Mouse (Mus musculus): ENCODE results near the gene Mpv17l2. TPM values are rescaled to one million over a fixed set of nuclear protein-coding genes. Genes with fewer than 3 reads are reported as not detected.

The Mpv17l2 gene
- polyA plus RNA-seq, 1 experiment = 79.8 TPM

- H3K27ac ChIP-seq (replicated peaks; ENCODE audit: low read depth, low read length) = 0 out of 2 replicates have a peak overlapping the region, but pooled peaks have one; percentile 14
Measured at GRCm38 (mm10) chr8:70742176-70742575, 18.6 kb downstream of the Mpv17l2 start.

DNA sequence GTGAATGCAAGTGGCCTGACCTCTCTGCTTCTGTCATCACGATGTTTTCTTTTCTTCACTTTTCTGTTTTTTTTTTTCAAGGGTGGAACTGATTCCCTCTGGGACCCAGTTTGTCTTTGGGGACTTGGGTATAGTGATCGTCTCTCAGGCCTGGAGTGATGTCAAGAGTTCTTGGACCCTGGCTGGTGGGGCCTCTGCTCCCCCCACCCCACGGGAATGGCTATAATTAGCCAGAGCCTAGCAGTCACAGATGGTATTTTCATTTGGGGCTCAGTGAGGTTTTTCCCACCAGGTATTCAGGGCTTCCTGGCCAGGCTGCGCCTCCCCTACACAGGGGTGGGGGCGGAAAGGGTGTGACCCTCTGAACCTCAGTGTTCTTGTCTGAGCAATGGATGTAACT is 19.1 kb downstream of the Mpv17l2 start:
- Histone ChIP-seq H3K4me3 (ENCODE audit: insufficient read depth, low read depth, low read length) (no peak overlapping the region), H3K4me1 (ENCODE audit: control insufficient read depth, insufficient read depth, insufficient read length, low read length) (peaks cover 4% of the 10 kb centered on the region), H3K27ac (replicated peaks; ENCODE audit: low read depth, low read length) (0 out of 2 replicates have a peak overlapping the region, but pooled peaks have one; percentile 14)

More at GRCm38 (mm10) chr8:70742176-70742575, 18.6 kb downstream of the Mpv17l2 start:
- Histone ChIP-seq H3K4me3 (ENCODE audit: insufficient read depth, low read depth, low read length) (no peak overlapping the region), H3K4me1 (ENCODE audit: control insufficient read depth, insufficient read depth, insufficient read length, low read length) (peaks cover 4% of the 10 kb centered on the region)

DNA sequence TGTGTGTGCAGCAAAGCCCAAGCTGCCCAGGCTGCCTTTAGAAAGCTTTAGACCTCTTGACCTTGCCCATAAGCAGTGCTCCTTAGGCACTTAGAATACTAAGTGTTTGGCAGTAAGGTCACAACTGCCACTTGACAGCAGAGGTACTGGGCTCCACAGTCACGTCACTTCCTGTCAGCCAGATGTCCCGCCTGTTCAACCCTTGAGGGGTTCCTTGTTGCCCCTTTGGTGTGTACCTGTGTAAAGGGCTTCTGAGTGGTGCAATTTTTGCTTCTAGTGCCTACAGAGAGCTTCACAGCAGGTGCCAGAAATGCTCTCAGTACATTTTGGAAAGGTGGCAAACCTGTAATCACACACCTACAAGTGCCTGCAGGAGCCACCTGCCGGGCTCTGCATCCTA is 22.5 kb downstream of the Mpv17l2 start:
- no peak overlapping the region for H3K4me3 ChIP-seq (ENCODE audit: insufficient read depth, low read depth, low read length)
- no peaks in the 10 kb centered on the region; the same call in 1 of the 2 replicates for H3K4me1 ChIP-seq (ENCODE audit: control insufficient read depth, insufficient read depth, insufficient read length, low read length)
- no peak overlapping the region for H3K27ac ChIP-seq (replicated peaks; ENCODE audit: low read depth, low read length)

DNA sequence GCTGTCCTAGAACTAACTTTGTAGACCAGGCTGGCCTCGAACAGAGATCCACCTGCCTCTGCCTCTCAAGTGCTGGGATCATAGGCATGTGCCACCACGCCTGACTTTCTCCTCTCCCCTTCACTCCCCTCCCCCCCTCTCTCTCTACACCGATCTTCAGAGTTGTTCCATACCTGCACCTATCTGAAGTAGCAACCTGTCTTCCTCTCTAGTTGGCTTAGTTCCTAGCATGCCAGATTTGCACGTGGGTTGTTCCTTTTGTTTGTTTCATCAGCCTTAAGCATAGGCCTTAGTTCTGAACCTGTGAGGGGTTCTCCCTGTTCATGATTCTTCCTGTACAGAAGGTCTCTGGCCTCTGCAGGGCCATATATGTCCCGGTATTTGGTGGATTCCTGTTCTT is 23.0 kb downstream of the Mpv17l2 start:
- no peak overlapping the region for H3K4me3 ChIP-seq (ENCODE audit: insufficient read depth, low read depth, low read length)
- H3K27ac ChIP-seq (replicated peaks; ENCODE audit: low read depth, low read length) = no peak overlapping the region
- no peaks in the 10 kb centered on the region; the same call in 1 of the 2 replicates for H3K4me1 ChIP-seq (ENCODE audit: control insufficient read depth, insufficient read depth, insufficient read length, low read length)

DNA sequence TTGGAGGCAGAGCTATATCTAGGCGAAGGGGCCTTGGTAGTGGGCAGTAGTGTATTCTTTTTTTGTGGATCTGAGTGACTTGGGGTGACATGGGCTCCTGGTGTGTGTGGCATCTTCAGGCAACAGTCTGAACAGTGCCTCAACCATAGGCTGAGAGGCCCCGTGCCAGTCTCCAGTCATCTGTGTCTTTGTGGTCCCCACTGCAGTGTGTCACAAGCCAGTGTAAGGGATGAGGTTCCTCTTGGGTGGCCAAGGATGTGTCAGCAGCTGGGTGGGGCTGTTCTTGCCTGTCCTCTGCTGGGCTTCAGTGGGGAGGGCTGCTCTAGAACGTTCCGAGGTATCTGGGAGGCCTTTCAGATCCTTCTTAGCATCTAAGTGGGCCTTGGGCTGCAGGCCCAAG is 29.8 kb downstream of the Mpv17l2 start:
- no peak overlapping the region for H3K27ac ChIP-seq (replicated peaks; ENCODE audit: low read depth, low read length)
- H3K4me3 ChIP-seq (ENCODE audit: insufficient read depth, low read depth, low read length) = no peak overlapping the region
- no peaks in the 10 kb centered on the region for H3K4me1 ChIP-seq (ENCODE audit: control insufficient read depth, insufficient read depth, insufficient read length, low read length)

DNA sequence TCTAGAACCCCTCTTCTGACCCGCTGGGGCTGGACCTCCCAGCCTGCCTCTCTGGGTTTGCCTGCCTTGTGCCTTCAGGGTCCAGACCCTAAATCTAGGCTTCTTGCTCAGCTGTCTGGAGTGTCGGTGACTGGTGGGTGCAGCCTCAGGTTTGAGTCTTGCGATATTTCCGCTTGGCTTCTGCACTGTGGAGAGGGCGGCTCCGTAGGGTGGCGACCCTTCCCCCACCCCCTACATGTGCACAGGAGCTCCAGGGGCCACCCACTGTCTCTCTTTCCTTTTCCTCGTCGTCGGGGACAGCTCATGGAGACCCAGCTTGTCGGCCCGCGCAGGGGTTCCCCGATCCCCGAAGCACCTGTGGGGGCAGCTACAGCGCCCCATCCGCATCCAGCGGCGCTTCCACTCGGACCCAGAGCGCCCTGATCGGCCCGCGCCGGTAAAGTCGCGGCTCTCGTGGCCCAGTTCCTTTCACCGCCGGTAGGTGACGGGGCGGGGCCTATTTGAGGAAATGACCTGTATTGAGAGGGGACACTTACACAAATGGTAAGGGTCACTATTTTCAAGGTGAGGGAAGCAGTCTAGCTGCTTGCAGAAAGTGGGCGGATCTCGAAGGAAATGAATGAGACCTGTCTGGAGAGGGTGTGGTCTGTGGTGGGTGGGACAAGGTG is 30.8 kb downstream of the Mpv17l2 start:
- H3K27ac ChIP-seq (replicated peaks; ENCODE audit: low read depth, low read length) = no peak overlapping the region
- no peaks in the 10 kb centered on the region for H3K4me1 ChIP-seq (ENCODE audit: control insufficient read depth, insufficient read depth, insufficient read length, low read length)
- H3K4me3 ChIP-seq (ENCODE audit: insufficient read depth, low read depth, low read length) = peak overlapping the region; percentile 33

- Histone ChIP-seq H3K4me3 (ENCODE audit: insufficient read depth, low read depth, low read length) (no peak overlapping the region), H3K4me1 (ENCODE audit: control insufficient read depth, insufficient read depth, insufficient read length, low read length) (no peaks in the 10 kb centered on the region), H3K27ac (replicated peaks; ENCODE audit: low read depth, low read length) (no peak overlapping the region)
Measured at GRCm38 (mm10) chr8:70726721-70727120, 34.0 kb downstream of the Mpv17l2 start.

DNA sequence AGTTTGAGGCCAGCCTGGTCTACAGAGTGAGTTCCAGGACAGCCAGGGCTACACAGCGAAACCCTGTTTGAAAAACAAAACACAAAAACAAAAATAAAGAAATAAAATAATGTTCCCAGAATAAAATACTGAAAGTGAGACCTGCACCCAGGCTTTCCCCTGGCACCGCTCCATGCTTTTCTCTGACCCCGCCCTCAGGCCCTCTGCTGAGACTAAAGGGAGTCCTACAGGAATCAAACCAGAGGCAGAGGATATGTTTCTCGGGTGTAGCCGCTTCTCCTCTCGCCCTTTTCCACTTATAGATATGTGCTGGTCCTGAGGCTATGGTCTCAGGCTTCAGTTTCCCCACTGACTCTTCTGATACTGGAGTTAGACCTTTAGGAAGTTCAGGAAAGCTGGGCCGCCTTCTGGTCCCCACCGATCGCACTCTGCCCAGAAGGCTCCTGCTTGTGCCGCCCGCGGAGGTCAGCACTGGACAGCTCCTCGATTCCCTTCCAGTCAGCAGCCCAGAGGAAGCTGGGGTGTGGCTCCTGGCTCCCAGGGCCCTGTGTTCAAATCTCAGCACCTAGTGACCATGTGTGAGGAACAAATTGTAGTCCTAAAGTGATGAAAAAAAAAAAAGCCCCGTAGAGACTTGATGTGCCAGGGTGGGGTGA is 34.8 kb downstream of the Mpv17l2 start:
- Histone ChIP-seq H3K27ac (replicated peaks; ENCODE audit: low read depth, low read length) (no peak overlapping the region), H3K4me3 (ENCODE audit: insufficient read depth, low read depth, low read length) (no peak overlapping the region), H3K4me1 (ENCODE audit: control insufficient read depth, insufficient read depth, insufficient read length, low read length) (no peaks in the 10 kb centered on the region)

GRCm38 (mm10) chr8:70724216-70724615 is 36.5 kb downstream of the Mpv17l2 start:
- Histone ChIP-seq H3K4me1 (ENCODE audit: control insufficient read depth, insufficient read depth, insufficient read length, low read length) (no peaks in the 10 kb centered on the region), H3K4me3 (ENCODE audit: insufficient read depth, low read depth, low read length) (no peak overlapping the region), H3K27ac (replicated peaks; ENCODE audit: low read depth, low read length) (no peak overlapping the region)

- H3K4me3 ChIP-seq (ENCODE audit: insufficient read depth, low read depth, low read length) = no peak within 1 kb of the TSS
- no peaks in the 10 kb centered on the region for H3K4me1 ChIP-seq (ENCODE audit: control insufficient read depth, insufficient read depth, insufficient read length, low read length)
- no peak within 1 kb of the TSS for H3K27ac ChIP-seq (replicated peaks; ENCODE audit: low read depth, low read length)
Measured at GRCm38 (mm10) chr8:70723486-70724210, 37.1 kb downstream of the Mpv17l2 start, which contains the start of gene Pde4c. TSS of gene Pde4c (plus strand) at chr8:70723720.

DNA sequence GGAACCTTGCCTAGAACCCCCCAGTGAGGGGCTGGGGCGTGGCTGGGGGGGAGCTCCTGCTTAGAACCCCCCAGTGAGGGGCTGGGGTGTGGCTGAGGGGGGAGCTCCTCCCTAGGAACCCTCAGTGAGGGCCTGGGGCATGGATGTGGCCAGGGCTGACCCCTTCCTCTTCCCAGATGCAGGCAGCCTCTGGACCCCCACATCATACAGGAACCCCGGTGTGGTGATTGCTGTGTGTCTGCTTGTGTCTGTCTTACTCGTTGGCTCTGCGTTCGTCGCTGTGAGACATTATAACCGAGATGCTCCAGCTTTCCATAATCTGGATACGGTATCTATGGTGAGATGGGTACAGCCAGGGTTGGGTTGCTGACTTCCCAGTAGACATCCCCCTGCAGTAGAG is 39.1 kb downstream of the Mpv17l2 start:
- Histone ChIP-seq H3K4me3 (ENCODE audit: insufficient read depth, low read depth, low read length) (no peak overlapping the region), H3K4me1 (ENCODE audit: control insufficient read depth, insufficient read depth, insufficient read length, low read length) (no peaks in the 10 kb centered on the region), H3K27ac (replicated peaks; ENCODE audit: low read depth, low read length) (no peak overlapping the region)

DNA sequence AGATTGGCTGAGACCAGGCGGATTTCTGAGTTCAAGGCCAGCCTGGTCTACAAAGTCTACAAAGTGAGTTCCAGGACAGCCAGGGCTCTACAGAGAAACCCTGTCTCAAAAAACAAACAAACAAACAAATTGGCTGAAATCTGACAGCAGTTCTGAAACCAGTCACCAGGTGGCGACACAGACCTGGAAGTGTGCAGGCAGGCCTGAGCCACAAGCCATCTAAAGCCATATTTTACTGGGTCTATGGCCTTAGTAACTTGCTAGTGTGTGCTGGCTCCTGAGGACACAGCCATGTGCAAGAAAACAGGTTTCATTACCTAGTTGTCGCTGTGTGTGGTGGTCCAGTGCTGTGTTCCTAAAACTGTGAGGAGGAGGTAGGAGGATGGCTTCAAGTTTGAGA is 40.0 kb downstream of the Mpv17l2 start:
- Histone ChIP-seq H3K4me3 (ENCODE audit: insufficient read depth, low read depth, low read length) (no peak overlapping the region), H3K4me1 (ENCODE audit: control insufficient read depth, insufficient read depth, insufficient read length, low read length) (no peaks in the 10 kb centered on the region), H3K27ac (replicated peaks; ENCODE audit: low read depth, low read length) (no peak overlapping the region)

- H3K4me3 ChIP-seq (ENCODE audit: insufficient read depth, low read depth, low read length) = no peak overlapping the region
- no peaks in the 10 kb centered on the region for H3K4me1 ChIP-seq (ENCODE audit: control insufficient read depth, insufficient read depth, insufficient read length, low read length)
- H3K27ac ChIP-seq (replicated peaks; ENCODE audit: low read depth, low read length) = peak overlapping the region; percentile 49
Measured at GRCm38 (mm10) chr8:70719796-70720270, 40.9 kb downstream of the Mpv17l2 start.

GRCm38 (mm10) chr8:70718297-70718696 is 42.4 kb downstream of the Mpv17l2 start, which contains the start of gene Gm3336:
TSS of gene Gm3336 (plus strand) at chr8:70718543.
- Histone ChIP-seq H3K27ac (replicated peaks; ENCODE audit: low read depth, low read length) (no peak within 1 kb of the TSS), H3K4me1 (ENCODE audit: control insufficient read depth, insufficient read depth, insufficient read length, low read length) (no peaks in the 10 kb centered on the region), H3K4me3 (ENCODE audit: insufficient read depth, low read depth, low read length) (no peak within 1 kb of the TSS)

Measured in brown adipose tissue, adult 24 weeks (tissue).